Mouse (Mus musculus) frontal cortex, postnatal 36 days (tissue): Measurements from ENCODE around the gene Tmie.

Experiments
- DNase-seq, 2 experiments: peaks; one replicate each; pipeline ENCODE4 v3.0.0; 2022; ENCODE audit warnings: low spot score in 2 of 2

Tmie gene

GRCm38 (mm10) chr9:110888935-110889334, 9.0 kb upstream of the Tmie start:
- no peak for DNase-seq

DNA sequence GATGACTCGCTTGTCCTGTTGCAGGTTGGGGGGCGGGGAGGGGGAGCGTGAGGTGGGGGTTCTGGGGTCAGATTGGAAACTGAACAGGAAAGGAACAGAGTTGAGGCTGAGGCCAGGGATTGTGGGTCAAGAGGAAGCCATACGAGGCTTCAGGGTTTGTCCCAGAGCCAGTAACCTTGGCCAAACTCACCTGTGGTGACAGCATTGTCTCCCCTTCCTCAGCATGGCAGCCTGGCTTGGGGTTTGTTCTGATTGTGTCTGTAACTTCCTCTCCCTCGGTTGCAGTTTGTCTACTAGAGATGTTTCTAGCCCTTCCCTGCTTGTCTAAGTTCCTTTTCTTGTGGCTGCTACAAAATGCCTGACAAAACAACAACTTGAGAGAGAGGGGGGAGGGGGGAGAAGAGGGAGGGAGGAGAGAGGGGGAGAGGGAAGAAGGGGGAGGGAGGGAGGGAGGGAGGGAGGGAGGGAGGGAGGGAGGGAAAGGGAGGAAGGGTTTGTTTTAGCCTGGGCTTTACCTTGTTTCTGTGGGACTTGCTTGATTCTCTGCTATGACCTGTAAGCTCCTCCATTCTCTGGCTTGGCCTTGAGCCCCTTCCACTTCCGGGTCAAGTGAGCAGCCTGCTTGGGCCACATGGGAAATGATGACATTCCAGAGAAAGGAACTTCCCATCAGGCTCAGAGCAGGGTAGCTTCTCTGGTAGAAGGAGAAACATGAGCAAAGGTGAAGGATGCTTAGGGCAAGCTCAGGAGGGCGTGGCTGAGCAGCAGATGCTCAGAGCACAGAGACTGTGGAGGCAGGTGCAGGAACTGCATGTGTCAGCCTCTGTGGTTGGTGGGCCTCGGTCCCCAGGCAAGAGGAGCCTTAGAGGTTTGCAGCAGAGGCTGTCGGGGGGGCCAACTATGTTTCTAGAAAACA, 7.7 kb upstream of the Tmie start:
- no peak for DNase-seq

DNA sequence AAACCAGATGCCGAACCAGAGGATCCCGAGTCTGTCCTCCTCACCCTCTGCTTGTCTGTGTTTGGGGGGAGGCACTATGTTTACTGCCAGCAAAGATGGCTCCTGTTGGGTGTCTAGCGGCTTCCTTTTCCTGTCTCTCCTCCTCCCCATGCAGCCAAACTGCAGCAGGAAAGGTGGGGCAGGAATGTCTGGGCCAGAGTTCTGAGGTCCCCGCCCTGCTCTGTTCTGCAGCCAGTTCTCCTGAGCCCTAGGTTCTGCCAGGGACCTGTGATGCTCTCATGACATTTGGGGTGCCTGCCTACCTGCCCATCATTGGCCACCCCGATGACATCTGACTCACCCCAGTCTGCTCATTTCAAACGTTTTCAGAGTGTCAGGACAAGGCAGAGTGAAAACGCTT, 2.0 kb upstream of the Tmie start:
- DNase-seq: no peak

- no peak for DNase-seq
Observed at GRCm38 (mm10) chr9:110880772-110881171, 859 bp upstream of the Tmie start.

DNA sequence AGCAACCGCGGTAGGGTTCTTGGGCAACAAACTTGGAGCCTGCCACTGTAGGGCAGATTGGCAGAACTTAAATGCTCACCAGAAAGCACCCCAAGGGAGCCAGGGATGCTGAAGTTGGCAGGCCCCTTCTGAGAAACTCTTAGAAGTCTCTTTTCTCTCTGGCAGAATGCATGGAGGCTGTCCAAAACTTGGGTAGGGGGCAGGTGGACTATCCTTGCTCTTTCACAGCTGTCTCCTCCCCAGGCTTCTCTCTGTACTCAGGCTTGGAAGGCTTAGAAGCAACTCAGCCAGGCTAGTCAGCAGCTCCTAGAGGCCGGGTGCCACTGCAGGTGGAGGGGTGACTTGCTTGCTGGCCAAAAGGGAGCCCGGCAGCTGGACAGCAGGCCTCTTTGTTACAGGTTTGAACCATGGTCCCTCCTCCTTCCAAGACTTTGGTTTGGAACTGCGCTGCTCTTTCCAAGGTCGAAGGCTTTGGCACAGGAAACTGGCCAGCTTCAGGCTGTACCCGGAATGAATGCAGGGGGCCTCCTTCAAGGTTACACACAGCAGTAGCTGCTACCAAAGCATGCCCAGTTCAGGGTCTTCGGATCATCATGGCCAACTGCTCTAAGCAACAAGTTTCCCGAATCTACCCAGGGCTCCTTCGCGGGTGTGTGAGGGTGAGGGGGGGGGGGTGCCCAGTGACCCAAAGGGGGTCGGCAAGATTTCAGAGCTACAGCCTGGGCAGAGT, 557 bp downstream of the Tmie start, which contains the start of gene Als2cl:
Gene Als2cl (plus strand): TSS at position 680 of the 730 bp plus-strand sequence.
- peak in 1 of 2 experiments; percentile 41 for DNase-seq

- no peak for DNase-seq
Observed at GRCm38 (mm10) chr9:110877888-110878287, 2.0 kb downstream of the Tmie start.

- no peak for DNase-seq
Observed at GRCm38 (mm10) chr9:110877353-110877752, 2.6 kb downstream of the Tmie start.

GRCm38 (mm10) chr9:110875288-110875695, 4.6 kb downstream of the Tmie start:
- no peak for DNase-seq

- DNase-seq: no peak
Observed at GRCm38 (mm10) chr9:110874660-110875191, 5.2 kb downstream of the Tmie start.

DNA sequence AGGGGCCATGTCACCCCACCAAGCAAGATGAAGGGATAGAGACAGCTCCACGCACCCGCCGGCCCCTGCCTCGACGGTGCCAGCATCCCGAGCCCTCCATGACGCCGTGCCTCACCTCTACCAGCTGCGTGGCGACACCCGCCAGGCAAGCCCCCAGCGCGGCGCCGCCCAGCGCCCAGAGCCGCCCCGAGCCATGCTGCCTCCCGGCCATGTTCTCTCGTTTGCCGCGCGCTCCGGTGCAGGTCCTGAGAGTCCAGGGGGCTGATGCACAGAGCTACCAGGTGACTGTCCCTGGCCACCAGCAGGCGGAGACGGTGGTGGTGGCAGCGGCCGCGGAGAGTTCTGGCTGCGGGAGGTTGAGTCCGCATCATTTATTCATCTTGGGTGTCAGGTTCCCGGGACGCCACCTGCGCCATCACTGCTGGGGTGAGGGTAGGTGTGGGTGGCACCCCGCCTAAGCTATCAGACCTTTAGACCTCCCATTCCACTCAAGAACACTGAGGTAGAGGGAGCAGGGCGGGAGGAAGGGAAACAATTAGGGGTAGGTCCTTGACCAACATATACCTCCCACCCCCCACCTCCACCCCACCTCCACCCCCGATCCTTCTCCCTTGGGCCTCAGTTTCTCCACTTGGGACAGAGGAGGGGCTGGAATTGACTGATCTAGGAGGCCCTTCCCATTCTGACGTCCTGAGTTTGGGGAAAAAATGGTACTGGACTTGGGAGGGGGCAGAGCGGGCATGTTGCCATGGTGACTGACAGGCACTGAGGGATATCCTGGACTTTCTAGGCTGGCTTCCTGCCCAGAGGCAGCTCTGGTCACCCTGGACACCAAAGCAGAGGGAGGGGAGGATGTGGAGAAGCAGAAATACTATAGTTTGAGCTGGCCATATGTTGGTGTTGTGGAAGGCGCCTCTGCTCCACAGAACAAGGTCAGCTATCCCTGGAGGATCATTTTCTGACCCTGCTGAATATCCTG, 5.9 kb downstream of the Tmie start:
- DNase-seq: peak in 1 of 2 experiments; percentile 37

- DNase-seq: peak; percentile 61 to 76
Observed at GRCm38 (mm10) chr9:110871030-110871429, 8.9 kb downstream of the Tmie start.

DNA sequence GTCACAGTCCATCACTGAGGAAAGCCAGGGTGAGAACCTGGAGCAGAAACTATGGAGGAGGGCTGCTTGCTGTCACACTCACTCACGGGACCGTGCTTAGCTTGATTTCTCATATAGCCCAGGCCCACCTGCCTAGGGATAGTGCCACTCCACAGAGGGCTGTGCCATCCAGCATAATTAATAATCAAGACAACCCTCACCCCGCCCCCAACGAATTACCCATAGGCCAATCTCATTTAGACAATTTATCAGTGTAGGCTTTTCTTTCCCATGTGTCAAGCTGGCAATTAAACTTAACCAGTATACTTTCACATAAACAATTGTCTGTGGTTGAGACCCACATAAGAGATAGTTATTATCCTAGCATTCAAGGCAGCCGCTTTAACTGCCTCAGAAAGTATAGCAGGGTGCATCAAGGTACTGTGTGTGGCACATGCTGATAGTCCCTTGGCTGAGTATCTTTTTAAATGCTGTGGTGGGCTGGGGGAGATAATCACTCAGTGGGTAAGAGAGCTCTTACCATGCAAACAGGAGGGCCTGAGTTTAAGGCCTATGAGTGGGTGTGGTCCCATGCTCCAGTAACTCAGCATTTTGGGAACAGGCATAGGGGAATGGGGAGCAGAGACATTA, 20.8 kb downstream of the Tmie start:
- no peak for DNase-seq

GRCm38 (mm10) chr9:110858523-110858922, 21.4 kb downstream of the Tmie start:
- DNase-seq: no peak

- no peak for DNase-seq
Observed at GRCm38 (mm10) chr9:110857781-110858472, 22.0 kb downstream of the Tmie start, which contains the start of gene Prss50. Prss50 (plus strand) TSS chr9:110857967.

- DNase-seq: no peak
Observed at GRCm38 (mm10) chr9:110856920-110857319, 23.0 kb downstream of the Tmie start.

GRCm38 (mm10) chr9:110855903-110856302, 24.0 kb downstream of the Tmie start:
- no peak for DNase-seq

GRCm38 (mm10) chr9:110849162-110849561, 30.8 kb downstream of the Tmie start:
- DNase-seq: no peak

DNA sequence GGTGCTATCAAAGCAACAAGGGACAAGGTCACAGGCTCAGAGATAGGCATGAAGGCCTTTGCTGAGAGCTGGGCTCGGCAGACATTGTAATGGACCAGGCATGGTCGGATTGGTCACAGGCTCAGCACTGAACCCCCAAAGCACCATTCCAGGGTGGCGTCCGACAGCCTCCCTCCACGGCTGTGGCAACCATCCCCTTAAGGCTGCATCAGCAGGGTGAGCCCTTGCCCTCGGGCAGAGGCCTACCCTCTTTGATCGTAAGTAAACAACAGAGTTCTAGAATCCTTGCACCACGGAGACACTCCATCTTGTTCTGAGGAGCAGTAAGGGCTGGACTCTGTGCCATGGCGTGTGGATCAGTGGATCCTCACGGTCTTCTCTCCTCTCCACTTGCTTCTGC, 35.7 kb downstream of the Tmie start, which contains the start of gene Prss46:
Gene Prss46 (plus strand): TSS at position 301 of the 400 bp plus-strand sequence.
- DNase-seq: no peak

DNA sequence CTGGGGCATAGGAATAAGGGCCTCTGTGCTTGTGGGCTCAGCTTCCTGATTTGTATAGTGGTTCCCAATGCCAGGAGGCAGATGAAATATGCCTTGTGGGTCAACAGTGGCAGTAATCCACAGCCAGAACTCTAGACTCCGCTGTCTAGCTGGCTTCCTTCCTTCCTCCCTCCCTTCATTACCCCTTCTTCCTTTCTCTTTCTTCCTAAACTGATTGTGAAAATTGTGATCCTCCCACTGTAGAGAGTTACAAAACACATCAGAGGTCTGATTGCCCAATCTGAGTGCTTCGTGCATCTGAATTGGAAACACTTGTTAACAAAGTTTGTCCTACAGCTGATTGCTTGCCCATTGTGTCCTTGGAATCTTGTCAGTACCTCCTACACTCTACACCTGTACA, 38.5 kb downstream of the Tmie start:
- no peak for DNase-seq

- no peak for DNase-seq
Observed at GRCm38 (mm10) chr9:110840905-110841304, 39.0 kb downstream of the Tmie start.
